ENCODE assay signal across 11 mouse cellular contexts in the genomic region with DNA sequence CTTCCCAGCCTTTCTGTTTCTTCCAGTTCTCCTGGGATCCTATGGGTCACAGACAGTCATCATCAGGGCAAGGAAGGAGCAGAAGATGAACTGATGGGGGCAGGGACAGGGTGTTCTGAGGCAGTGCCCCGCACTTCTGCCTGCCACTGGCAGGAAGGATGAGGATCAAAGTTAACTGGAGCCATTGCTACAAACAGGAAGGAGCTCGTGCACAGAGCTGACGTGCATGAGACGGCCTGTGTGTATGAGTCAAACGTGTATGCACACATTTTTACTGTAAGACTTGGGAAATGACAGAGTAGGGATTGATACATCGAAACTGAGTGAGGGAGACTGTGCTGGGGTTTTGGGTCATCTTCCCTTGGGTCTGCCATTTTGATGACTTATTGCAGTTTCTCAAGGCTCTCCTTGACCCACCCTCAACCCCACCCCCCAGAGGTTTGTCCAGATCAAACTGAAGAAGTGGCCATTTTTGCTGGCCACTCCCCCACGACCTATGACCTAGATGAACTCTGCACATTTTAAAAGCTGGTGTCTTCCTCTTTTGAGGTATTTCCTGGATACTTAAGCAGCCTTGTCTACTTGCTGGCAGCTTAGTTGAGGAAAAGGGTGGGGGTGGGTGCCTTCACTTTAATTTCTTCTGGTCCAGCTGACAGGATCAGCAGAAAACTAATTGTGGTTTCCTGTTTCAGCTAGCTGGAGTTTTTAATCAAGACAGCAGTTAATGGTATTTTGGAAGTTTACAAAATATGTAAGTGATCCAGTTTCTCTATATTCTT.
DNase-seq lines count a peak whose midpoint lies in the region; ATAC-seq and TF ChIP-seq lines count a peak whose summit lies in the region.
"Had no signal": no experiment of that assay in that cellular context is flagged by ENCODE, and none has a peak within 500 bp of the region (broad histone marks: within the 10 kb centered on the region; RNA-seq: fewer than 3 reads in every experiment).

No protein-coding gene starts in this region.

- peak overlapping the region; percentile 37 for H3K4me3 ChIP-seq in bone marrow macrophage, adult 2 months (ENCODE audit: insufficient read depth, low read length)
- peak overlapping the region; percentile 81 for H3K4me3 ChIP-seq in megakaryocyte, embryonic 14.5 days (replicated peaks)
- H3K4me3 ChIP-seq in layer of hippocampus, adult 2 months = no peak overlapping the region
- H3K4me3 ChIP-seq: hindbrain, embryonic 10.5 days; limb, embryonic 12.5 days had no signal

- H3K27me3 ChIP-seq in megakaryocyte, embryonic 14.5 days (replicated peaks) = no peaks in the 10 kb centered on the region
- H3K27me3 ChIP-seq: limb, embryonic 12.5 days had no signal

- peak; percentile 79 for ATAC-seq in CD4-positive, CD25-positive, alpha-beta regulatory T cell, adult 4 months

- no peak for TF ChIP-seq CTCF in bone marrow macrophage, adult 2 months (IDR thresholded peaks at IDR 0.05; ENCODE audit: low read depth, low read length)
- TF ChIP-seq CTCF in layer of hippocampus, adult 2 months (conservative IDR thresholded peaks at IDR 0.05) = no peak

- TF ChIP-seq POLR2A in bone marrow macrophage, adult 2 months (IDR thresholded peaks at IDR 0.05; ENCODE audit: borderline replicate concordance, low read depth, low read length) = no peak

- peaks cover 55% of the 10 kb centered on the region for H3K4me1 ChIP-seq in bone marrow macrophage, adult 2 months (ENCODE audit: control insufficient read depth, insufficient read depth, low read length)
- H3K4me1 ChIP-seq in megakaryocyte, embryonic 14.5 days = peaks cover 67% of the 10 kb centered on the region

- H3K9me3 ChIP-seq in megakaryocyte, embryonic 14.5 days = no peaks in the 10 kb centered on the region
- H3K9me3 ChIP-seq: hindbrain, embryonic 10.5 days had no signal

- H3K27ac ChIP-seq in bone marrow macrophage, adult 2 months (ENCODE audit: insufficient read depth, low read depth, low read length) = peak overlapping the region; percentile 92
- H3K27ac ChIP-seq in layer of hippocampus, adult 2 months = no peak overlapping the region
- H3K27ac ChIP-seq: limb, embryonic 12.5 days had no signal

- DNase-seq in kidney, postnatal 4 days = peak; percentile 30 to 48
- no peak for DNase-seq in retina, embryonic 14.5 days (ENCODE audit: low spot score)
- DNase-seq in urinary bladder, postnatal 25 days (ENCODE audit: low spot score) = no peak
- no peak for DNase-seq in layer of hippocampus, adult 2 months (ENCODE audit: low spot score in 2 of 2)
- DNase-seq in MN1 (ENCODE audit: low spot score) = no peak
- DNase-seq: cerebellum, adult 2 months had no signal

- no peaks in the 10 kb centered on the region for H3K36me3 ChIP-seq in megakaryocyte, embryonic 14.5 days (replicated peaks; ENCODE audit: low read length)
- H3K36me3 ChIP-seq: hindbrain, embryonic 10.5 days; limb, embryonic 12.5 days had no signal

Comparison
In these comparisons a context has a peak if more than half of its experiments do, and no peak if none do; other contexts are left out.
1. DNase-seq: peak in kidney, postnatal 4 days (2 of 2); none in retina, embryonic 14.5 days (single experiment), urinary bladder, postnatal 25 days (single experiment), layer of hippocampus, adult 2 months (0 of 2) and MN1 (single experiment).